Mouse (Mus musculus) limb, embryonic 15.5 days (tissue): ENCODE measurements around the gene Sec63. TPM values are rescaled to one million over a fixed set of nuclear protein-coding genes. Genes with fewer than 3 reads are reported as not detected.
A peak's percentile ranks its signal among the peaks of the same experiment; 100 is the strongest.

ENCODE experiments used
- ATAC-seq: fragments of 200-750 bp; cut with Nextera tagmentation; 2 replicates; pipeline ENCODE4 v1.8.0; 2017; ENCODE audit warnings: low read depth, moderate TSS enrichment; ENCODE audit not compliant: insufficient number of reproducible peaks, low FRiP score, low TSS enrichment
- H3K27ac ChIP-seq: fragments of 300-500 bp; sonication (generic); 2 replicates; pipeline ENCODE4 v1.5.1; 2015; ENCODE audit warnings: moderate library complexity, mild to moderate bottlenecking, inconsistent platforms
- H3K27me3 ChIP-seq: fragments of 300-500 bp; sonication (generic); 2 replicates; pipeline ENCODE4 v1.6.1; 2015; ENCODE audit warnings: inconsistent platforms
- H3K36me3 ChIP-seq: fragments of 300-500 bp; sonication (generic); 2 replicates; pipeline ENCODE4 v1.6.1; 2015; ENCODE audit warnings: inconsistent platforms
- H3K4me1 ChIP-seq: fragments of 300-500 bp; sonication (generic); 2 replicates; pipeline ENCODE4 v1.6.1; 2015; ENCODE audit warnings: inconsistent platforms
- H3K4me2 ChIP-seq: fragments of 300-500 bp; sonication (generic); 2 replicates; pipeline ENCODE4 v1.6.1; 2015; ENCODE audit warnings: mild to moderate bottlenecking, inconsistent platforms
- H3K4me3 ChIP-seq: fragments of 300-500 bp; sonication (generic); 2 replicates; pipeline ENCODE4 v1.5.1; 2015; ENCODE audit warnings: mild to moderate bottlenecking, inconsistent platforms
- H3K9ac ChIP-seq: fragments of 300-500 bp; sonication (generic); 2 replicates; pipeline ENCODE4 v1.6.1; 2015; ENCODE audit warnings: inconsistent platforms
- H3K9me3 ChIP-seq: fragments of 300-500 bp; sonication (generic); 2 replicates; pipeline ENCODE4 v1.6.1; 2016; ENCODE audit warnings: inconsistent platforms
- WGBS: fragments of 180-500 bp; shearing (Covaris S2); methylation state at CpG from one replicate; pipeline ENCODE4 v1.1.7; 2015; 5-methylcytosine and 5-hydroxymethylcytosine counted together
- polyA plus RNA-seq: library from polyadenylated mRNA; unstranded; fragments of >200 nt; fragmentation: Nextera tagmentation; extraction: Ambion mirVana; gene quantifications from 2 replicates; pipeline ENCODE4 v1.2.1, GENCODE M21; 2015

Gene Sec63
- polyA plus RNA-seq, result 20.1 and 24.1 TPM in 2 replicates

GRCm38 (mm10) chr10:42760999-42761900, at the start of gene Sec63:
Sec63 (plus strand) TSS chr10:42761496.
- Histone ChIP-seq H3K4me1 (peaks cover 24% of the 10 kb centered on the region), H3K9ac (peak within 1 kb of the TSS; percentile 97), H3K27me3 (no peaks in the 10 kb centered on the region), H3K4me2 (peak within 1 kb of the TSS; percentile 73), H3K27ac (peak within 1 kb of the TSS; percentile 90), H3K36me3 (no peaks in the 10 kb centered on the region), H3K4me3 (peak within 1 kb of the TSS; percentile 96), H3K9me3 (no peaks in the 10 kb centered on the region)
- ATAC-seq, result peak; percentile 96
- 2% methylated on average over 39 of the region's 81 CpGs for WGBS

- peaks cover 14% of the 10 kb centered on the region for H3K4me1 ChIP-seq
These were observed 46.6 kb upstream of the Sec63 start for GRCm38 (mm10) chr10:42714676-42715075.

DNA sequence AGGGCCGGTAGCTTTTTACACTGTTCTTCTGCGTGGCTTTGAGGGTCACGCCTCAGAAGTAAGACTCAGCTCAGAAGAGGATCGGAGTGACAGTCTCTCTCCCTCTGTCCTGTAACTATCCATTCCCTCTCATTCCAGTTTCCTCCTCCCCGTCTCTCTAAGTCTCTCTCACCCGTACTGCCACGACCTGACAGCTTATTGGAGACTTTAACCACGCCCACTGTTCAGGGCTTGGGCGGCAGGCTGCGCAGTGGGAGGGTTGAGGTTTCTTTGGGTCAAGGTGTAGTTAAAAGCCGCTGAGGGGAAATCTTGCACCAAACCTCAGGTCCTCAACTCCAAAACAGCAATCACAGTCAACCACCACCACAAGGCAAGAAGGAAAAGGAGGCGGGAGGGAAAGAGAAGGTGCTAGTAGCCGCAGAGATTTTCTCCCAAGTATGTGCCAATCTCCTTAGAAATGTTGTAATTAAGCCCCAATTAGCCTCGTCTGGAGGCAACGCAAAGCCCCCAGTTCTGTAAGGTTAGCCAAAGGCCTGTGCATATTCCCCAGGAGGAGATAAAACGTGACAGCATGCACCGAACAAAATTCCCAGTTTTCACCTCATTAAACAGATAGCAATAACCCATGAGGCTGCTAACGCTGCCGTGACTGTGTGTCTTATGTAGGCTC, 45.8 kb upstream of the Sec63 start:
- no peaks in the 10 kb centered on the region for H3K36me3 ChIP-seq
- H3K9ac ChIP-seq, result no peak overlapping the region
- WGBS, result 13% methylated on average over 19 of the region's 19 CpGs

More at GRCm38 (mm10) chr10:42714676-42715075, 46.6 kb upstream of the Sec63 start:
- no peak for ATAC-seq
- WGBS, result 15% methylated on average over 9 of the region's 9 CpGs
- Histone ChIP-seq H3K9me3 (no peaks in the 10 kb centered on the region), H3K9ac (no peak overlapping the region), H3K27ac (no peak overlapping the region), H3K4me2 (0 out of 2 replicates have a peak overlapping the region, but pooled peaks have one; percentile 44), H3K36me3 (no peaks in the 10 kb centered on the region), H3K4me3 (no peak overlapping the region), H3K27me3 (peaks cover 6% of the 10 kb centered on the region; the same call in 1 of the 2 replicates)

GRCm38 (mm10) chr10:42722116-42722515, 39.2 kb upstream of the Sec63 start:
- 86% methylated on average over 5 of the region's 5 CpGs for WGBS
- no peak for ATAC-seq
- no peak overlapping the region for H3K4me2 ChIP-seq

More for the DNA sequence above, 45.8 kb upstream of the Sec63 start:
- Histone ChIP-seq H3K4me1 (peaks cover 14% of the 10 kb centered on the region), H3K4me2 (peak overlapping the region; percentile 44), H3K27me3 (peaks cover 6% of the 10 kb centered on the region; the same call in 1 of the 2 replicates), H3K4me3 (peak overlapping the region; percentile 20), H3K27ac (no peak overlapping the region), H3K9me3 (no peaks in the 10 kb centered on the region)
- ATAC-seq, result no peak

GRCm38 (mm10) chr10:42723275-42724232, 37.7 kb upstream of the Sec63 start:
- Histone ChIP-seq H3K9ac (no peak overlapping the region), H3K36me3 (no peaks in the 10 kb centered on the region), H3K27ac (no peak overlapping the region), H3K4me1 (no peaks in the 10 kb centered on the region), H3K4me2 (no peak overlapping the region), H3K4me3 (no peak overlapping the region), H3K9me3 (no peaks in the 10 kb centered on the region), H3K27me3 (no peaks in the 10 kb centered on the region)
- 32% methylated on average over 13 of the region's 13 CpGs for WGBS
- ATAC-seq, result no peak

More at GRCm38 (mm10) chr10:42722116-42722515, 39.2 kb upstream of the Sec63 start:
- Histone ChIP-seq H3K9ac (no peak overlapping the region), H3K27me3 (no peaks in the 10 kb centered on the region; the same call in 1 of the 2 replicates), H3K4me1 (no peaks in the 10 kb centered on the region), H3K9me3 (no peaks in the 10 kb centered on the region), H3K36me3 (no peaks in the 10 kb centered on the region), H3K27ac (no peak overlapping the region), H3K4me3 (no peak overlapping the region)

- Histone ChIP-seq H3K36me3 (no peaks in the 10 kb centered on the region), H3K4me2 (no peak overlapping the region)
These were observed 31.7 kb upstream of the Sec63 start for GRCm38 (mm10) chr10:42729607-42730006.

GRCm38 (mm10) chr10:42734546-42735060, 26.7 kb upstream of the Sec63 start:
- no peaks in the 10 kb centered on the region for H3K36me3 ChIP-seq
- no peak overlapping the region for H3K4me3 ChIP-seq
- no peak overlapping the region for H3K4me2 ChIP-seq
- no peaks in the 10 kb centered on the region for H3K27me3 ChIP-seq
- ATAC-seq, result no peak
- H3K9ac ChIP-seq, result no peak overlapping the region
- 58% methylated on average over 5 of the region's 5 CpGs for WGBS
- H3K4me1 ChIP-seq, result no peaks in the 10 kb centered on the region
- H3K27ac ChIP-seq, result no peak overlapping the region
- H3K9me3 ChIP-seq, result no peaks in the 10 kb centered on the region

More at GRCm38 (mm10) chr10:42729607-42730006, 31.7 kb upstream of the Sec63 start:
- Histone ChIP-seq H3K9me3 (no peaks in the 10 kb centered on the region), H3K4me1 (no peaks in the 10 kb centered on the region), H3K4me3 (no peak overlapping the region), H3K27me3 (no peaks in the 10 kb centered on the region), H3K27ac (no peak overlapping the region), H3K9ac (no peak overlapping the region)
- WGBS, result 43% methylated on average over 2 of the region's 2 CpGs
- no peak for ATAC-seq

- Histone ChIP-seq H3K27me3 (no peaks in the 10 kb centered on the region), H3K27ac (no peak overlapping the region), H3K9me3 (no peaks in the 10 kb centered on the region), H3K4me2 (no peak overlapping the region), H3K4me1 (no peaks in the 10 kb centered on the region), H3K4me3 (no peak overlapping the region), H3K36me3 (no peaks in the 10 kb centered on the region), H3K9ac (no peak overlapping the region)
- no peak for ATAC-seq
- 43% methylated on average over 10 of the region's 10 CpGs for WGBS
These were observed 9.5 kb upstream of the Sec63 start for GRCm38 (mm10) chr10:42751813-42752212.

- Histone ChIP-seq H3K27me3 (no peaks in the 10 kb centered on the region), H3K4me2 (no peak overlapping the region), H3K9me3 (no peaks in the 10 kb centered on the region), H3K36me3 (no peaks in the 10 kb centered on the region), H3K9ac (no peak overlapping the region), H3K4me1 (no peaks in the 10 kb centered on the region), H3K27ac (no peak overlapping the region), H3K4me3 (no peak overlapping the region)
- no peak for ATAC-seq
- WGBS, result 73% methylated on average over 2 of the region's 2 CpGs
These were observed 7.0 kb upstream of the Sec63 start for GRCm38 (mm10) chr10:42754341-42754740.

DNA sequence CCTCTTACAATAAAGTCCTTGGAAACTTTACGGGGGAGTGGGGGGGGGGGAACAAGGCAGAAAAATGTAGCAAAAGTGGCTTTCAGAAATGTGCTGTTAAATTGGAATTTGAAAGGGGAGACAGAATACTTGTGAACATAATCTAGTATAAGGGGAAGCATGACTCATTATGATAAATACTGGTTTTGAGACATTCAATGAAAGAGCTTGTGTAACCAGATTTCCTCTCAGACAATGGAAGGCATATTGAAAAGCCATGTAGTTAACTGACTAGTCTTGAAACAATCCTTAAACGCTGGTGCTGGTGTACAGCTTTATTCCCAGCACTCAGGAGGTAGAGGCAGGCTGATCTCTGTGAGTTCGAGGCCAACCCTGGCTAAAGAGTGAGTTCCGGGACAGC, 1.6 kb upstream of the Sec63 start:
- Histone ChIP-seq H3K4me3 (no peak overlapping the region), H3K4me1 (peaks cover 21% of the 10 kb centered on the region), H3K27me3 (no peaks in the 10 kb centered on the region), H3K27ac (no peak overlapping the region), H3K9me3 (no peaks in the 10 kb centered on the region), H3K9ac (no peak overlapping the region), H3K4me2 (no peak overlapping the region), H3K36me3 (no peaks in the 10 kb centered on the region)
- WGBS, result 89% methylated on average over 4 of the region's 4 CpGs
- ATAC-seq, result no peak

GRCm38 (mm10) chr10:42760329-42760728, 967 bp upstream of the Sec63 start:
- Histone ChIP-seq H3K36me3 (no peaks in the 10 kb centered on the region), H3K9ac (no peak overlapping the region), H3K4me1 (peaks cover 24% of the 10 kb centered on the region), H3K27ac (no peak overlapping the region), H3K27me3 (no peaks in the 10 kb centered on the region), H3K4me3 (no peak overlapping the region), H3K4me2 (no peak overlapping the region), H3K9me3 (no peaks in the 10 kb centered on the region)
- ATAC-seq, result no peak
- 67% methylated on average over 8 of the region's 8 CpGs for WGBS
